In the genomic region with DNA sequence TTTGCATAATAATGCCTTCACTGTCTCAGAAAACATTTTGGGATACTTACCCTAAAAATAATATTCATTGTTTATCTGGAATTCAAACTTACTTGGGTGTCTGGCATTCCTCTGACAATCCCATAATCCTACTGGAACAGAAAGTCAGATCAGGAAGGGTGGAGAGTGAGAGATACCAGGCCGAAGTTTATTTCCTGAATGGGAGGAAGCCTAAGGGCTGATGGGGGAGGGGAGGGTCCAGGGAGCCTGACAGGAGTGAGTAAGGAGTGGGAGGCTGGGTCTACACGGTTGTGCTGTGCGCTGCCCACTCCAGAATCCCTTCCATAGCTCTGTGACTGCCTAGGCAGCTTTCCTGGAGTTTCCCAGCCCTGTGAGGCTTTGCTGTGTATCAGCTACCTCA, we compare ENCODE assay signal across 16 mouse cellular contexts. TPM values are rescaled to one million over a fixed set of nuclear protein-coding genes. Genes with fewer than 3 reads are reported as not detected.
A peak's percentile ranks its signal among the peaks of the same experiment; 100 is the strongest.
DNase-seq lines count a peak whose midpoint lies in the region; ATAC-seq and TF ChIP-seq lines count a peak whose summit lies in the region.
"Had no signal": no experiment of that assay in that cellular context is flagged by ENCODE, and none has a peak within 500 bp of the region (broad histone marks: within the 10 kb centered on the region; RNA-seq: fewer than 3 reads in every experiment).

No protein-coding gene starts in this region.

- no peak overlapping the region for H3K9ac ChIP-seq in hindbrain, embryonic 11.5 days (ENCODE audit: low read depth, low read length)
- no peak overlapping the region for H3K9ac ChIP-seq in liver, embryonic 16.5 days (ENCODE audit: low read depth, low read length)
- H3K9ac ChIP-seq in midbrain, embryonic 15.5 days, result no peak overlapping the region
- H3K9ac ChIP-seq: midbrain, embryonic 12.5 days; neural tube, embryonic 13.5 days had no signal

- no peak for ATAC-seq in hindbrain, embryonic 11.5 days (ENCODE audit: low FRiP score)
- ATAC-seq in liver, embryonic 16.5 days (ENCODE audit: low read depth), result 0 out of 2 replicates have a peak, but pooled peaks have one; percentile 16
- ATAC-seq in midbrain, embryonic 15.5 days (replicated peaks), result no peak
- ATAC-seq: forebrain, embryonic 14.5 days had no signal

- 62% methylated on average over 3 of the region's 3 CpGs for WGBS in hindbrain, embryonic 10.5 days
- WGBS in hindbrain, embryonic 11.5 days, result 66% methylated on average over 3 of the region's 3 CpGs
- WGBS in embryonic facial prominence, embryonic 10.5 days, result 42% methylated on average over 3 of the region's 3 CpGs
- 32% methylated on average over 3 of the region's 3 CpGs for WGBS in liver, embryonic 16.5 days (ENCODE audit: insufficient replicate concordance)
- 55% methylated on average over 3 of the region's 3 CpGs for WGBS in midbrain, embryonic 15.5 days

- H3K4me2 ChIP-seq in hindbrain, embryonic 11.5 days (replicated peaks; ENCODE audit: low read depth, low read length), result no peak overlapping the region
- no peak overlapping the region for H3K4me2 ChIP-seq in liver, embryonic 16.5 days (ENCODE audit: low read depth, low read length)
- H3K4me2 ChIP-seq in midbrain, embryonic 15.5 days, result no peak overlapping the region
- H3K4me2 ChIP-seq: midbrain, embryonic 12.5 days; neural tube, embryonic 13.5 days had no signal

- H3K4me3 ChIP-seq in hindbrain, embryonic 10.5 days, result no peak overlapping the region
- H3K4me3 ChIP-seq in hindbrain, embryonic 11.5 days (ENCODE audit: low read depth, low read length), result no peak overlapping the region
- H3K4me3 ChIP-seq in E14TG2a.4 (replicated peaks; ENCODE audit: low read length), result peak overlapping the region; percentile 14
- H3K4me3 ChIP-seq in embryonic facial prominence, embryonic 10.5 days, result no peak overlapping the region
- H3K4me3 ChIP-seq in liver, embryonic 16.5 days (ENCODE audit: low read depth, low read length), result no peak overlapping the region
- no peak overlapping the region for H3K4me3 ChIP-seq in midbrain, embryonic 15.5 days
- H3K4me3 ChIP-seq: midbrain, embryonic 12.5 days; neural tube, embryonic 13.5 days had no signal

- TF ChIP-seq CTCF in E14TG2a.4 (conservative IDR thresholded peaks at IDR 0.05; ENCODE audit: low read length), result no peak

- H3K27ac ChIP-seq in hindbrain, embryonic 10.5 days, result peak overlapping the region; percentile 59; the same call in 1 of the 2 replicates
- H3K27ac ChIP-seq in hindbrain, embryonic 11.5 days (ENCODE audit: low read depth, low read length), result no peak overlapping the region
- 0 out of 2 replicates have a peak overlapping the region, but pooled peaks have one; percentile 40 for H3K27ac ChIP-seq in embryonic facial prominence, embryonic 10.5 days (replicated peaks)
- no peak overlapping the region for H3K27ac ChIP-seq in liver, embryonic 16.5 days (ENCODE audit: low read length)
- no peak overlapping the region for H3K27ac ChIP-seq in midbrain, embryonic 15.5 days
- H3K27ac ChIP-seq: kidney, postnatal 0 days; midbrain, embryonic 12.5 days; neural tube, embryonic 13.5 days had no signal

- no peaks in the 10 kb centered on the region for H3K36me3 ChIP-seq in hindbrain, embryonic 10.5 days
- no peaks in the 10 kb centered on the region for H3K36me3 ChIP-seq in hindbrain, embryonic 11.5 days (ENCODE audit: control insufficient read depth, insufficient read depth, low read length)
- H3K36me3 ChIP-seq in E14TG2a.4 (ENCODE audit: insufficient read depth, low read length), result no peaks in the 10 kb centered on the region
- no peaks in the 10 kb centered on the region for H3K36me3 ChIP-seq in embryonic facial prominence, embryonic 10.5 days (replicated peaks)
- H3K36me3 ChIP-seq in liver, embryonic 16.5 days (ENCODE audit: control insufficient read depth, insufficient read depth), result no peaks in the 10 kb centered on the region
- H3K36me3 ChIP-seq in midbrain, embryonic 15.5 days (replicated peaks), result no peaks in the 10 kb centered on the region
- H3K36me3 ChIP-seq: midbrain, embryonic 12.5 days; neural tube, embryonic 13.5 days had no signal

- peaks cover 3% of the 10 kb centered on the region; the same call in 1 of the 2 replicates for H3K4me1 ChIP-seq in hindbrain, embryonic 10.5 days (replicated peaks)
- no peaks in the 10 kb centered on the region for H3K4me1 ChIP-seq in hindbrain, embryonic 11.5 days (replicated peaks; ENCODE audit: control insufficient read depth, insufficient read depth, low read length)
- peaks cover 61% of the 10 kb centered on the region for H3K4me1 ChIP-seq in E14TG2a.4 (replicated peaks; ENCODE audit: low read depth, low read length)
- H3K4me1 ChIP-seq in embryonic facial prominence, embryonic 10.5 days, result peaks cover 21% of the 10 kb centered on the region
- H3K4me1 ChIP-seq in liver, embryonic 16.5 days (ENCODE audit: control insufficient read depth, low read depth, low read length), result peaks cover 17% of the 10 kb centered on the region
- H3K4me1 ChIP-seq in midbrain, embryonic 15.5 days, result no peaks in the 10 kb centered on the region
- H3K4me1 ChIP-seq: midbrain, embryonic 12.5 days; neural tube, embryonic 13.5 days had no signal

- H3K9me3 ChIP-seq in hindbrain, embryonic 10.5 days, result no peaks in the 10 kb centered on the region
- H3K9me3 ChIP-seq in hindbrain, embryonic 11.5 days (ENCODE audit: control insufficient read depth, low read length), result no peaks in the 10 kb centered on the region
- H3K9me3 ChIP-seq in E14TG2a.4 (ENCODE audit: low read length), result no peaks in the 10 kb centered on the region
- no peaks in the 10 kb centered on the region for H3K9me3 ChIP-seq in embryonic facial prominence, embryonic 10.5 days
- H3K9me3 ChIP-seq in liver, embryonic 16.5 days (replicated peaks; ENCODE audit: control insufficient read depth, low read length), result no peaks in the 10 kb centered on the region
- H3K9me3 ChIP-seq in midbrain, embryonic 15.5 days, result no peaks in the 10 kb centered on the region
- H3K9me3 ChIP-seq: midbrain, embryonic 12.5 days; neural tube, embryonic 13.5 days had no signal

- no peak for DNase-seq in hindbrain, embryonic 10.5 days (ENCODE audit: low spot score)
- DNase-seq in hindbrain, embryonic 11.5 days (ENCODE audit: low spot score), result no peak
- DNase-seq in embryonic facial prominence, embryonic 10.5 days (ENCODE audit: low spot score), result peak; percentile 21
- DNase-seq in right cerebral cortex, adult 2 months (ENCODE audit: low spot score in 2 of 2), result no peak
- no peak for DNase-seq in spleen, adult 12 weeks (ENCODE audit: low spot score)
- DNase-seq: adrenal gland, postnatal 36 days; cerebellum, adult 2 months; layer of hippocampus, postnatal 36 days; right cerebral cortex, postnatal 14 days had no signal

- H3K27me3 ChIP-seq in hindbrain, embryonic 10.5 days (ENCODE audit: insufficient read depth, poor library complexity, severe bottlenecking), result peaks cover 10% of the 10 kb centered on the region; the same call in 1 of the 2 replicates
- no peaks in the 10 kb centered on the region for H3K27me3 ChIP-seq in hindbrain, embryonic 11.5 days (ENCODE audit: control insufficient read depth, insufficient read depth, low read length)
- no peaks in the 10 kb centered on the region for H3K27me3 ChIP-seq in E14TG2a.4 (ENCODE audit: insufficient read depth, low read length)
- no peaks in the 10 kb centered on the region for H3K27me3 ChIP-seq in embryonic facial prominence, embryonic 10.5 days (replicated peaks; ENCODE audit: low read depth, poor library complexity, severe bottlenecking)
- H3K27me3 ChIP-seq in liver, embryonic 16.5 days (ENCODE audit: control insufficient read depth, insufficient read depth, low read depth, low read length), result no peaks in the 10 kb centered on the region
- no peaks in the 10 kb centered on the region for H3K27me3 ChIP-seq in midbrain, embryonic 15.5 days (replicated peaks)
- H3K27me3 ChIP-seq: midbrain, embryonic 12.5 days had no signal

RNA-seq across cellular contexts. Expression of gene Tmbim1, which starts 4.3 kb away (rescaled TPM):
- 11.6 and 12.6 TPM in 2 replicates for polyA plus RNA-seq in hindbrain, embryonic 10.5 days (2016; fragmentation: Nextera tagmentation; extraction: Ambion mirVana)
- polyA plus RNA-seq in hindbrain, embryonic 11.5 days (2014; fragmentation: Nextera tagmentation; extraction: Ambion mirVana), result 8.6 and 9.1 TPM in 2 replicates
- 12.4 and 12.5 TPM in 2 replicates for polyA plus RNA-seq in embryonic facial prominence, embryonic 10.5 days (2016; fragmentation: Nextera tagmentation; extraction: Ambion mirVana)
- 16.5 and 18.8 TPM in 2 replicates for polyA plus RNA-seq in liver, embryonic 16.5 days (2015; fragmentation: Nextera tagmentation; extraction: Ambion mirVana)
- polyA plus RNA-seq in midbrain, embryonic 15.5 days (2015; fragmentation: Nextera tagmentation; extraction: Ambion mirVana), result 7.5 and 9.4 TPM in 2 replicates

RNA-seq across cellular contexts. Expression of gene Pnkd, which starts 25.0 kb away (rescaled TPM):
- 111 and 120 TPM in 2 replicates for polyA plus RNA-seq in hindbrain, embryonic 10.5 days (2016; fragmentation: Nextera tagmentation; extraction: Ambion mirVana)
- 85.4 and 99.4 TPM in 2 replicates for polyA plus RNA-seq in hindbrain, embryonic 11.5 days (2014; fragmentation: Nextera tagmentation; extraction: Ambion mirVana)
- 108 and 109 TPM in 2 replicates for polyA plus RNA-seq in embryonic facial prominence, embryonic 10.5 days (2016; fragmentation: Nextera tagmentation; extraction: Ambion mirVana)
- 34.0 and 37.5 TPM in 2 replicates for polyA plus RNA-seq in liver, embryonic 16.5 days (2015; fragmentation: Nextera tagmentation; extraction: Ambion mirVana)
- 114 and 117 TPM in 2 replicates for polyA plus RNA-seq in midbrain, embryonic 15.5 days (2015; fragmentation: Nextera tagmentation; extraction: Ambion mirVana)

RNA-seq across cellular contexts. Expression of gene Aamp, which starts 25.2 kb away (rescaled TPM):
- 238 and 248 TPM in 2 replicates for polyA plus RNA-seq in hindbrain, embryonic 10.5 days (2016; fragmentation: Nextera tagmentation; extraction: Ambion mirVana)
- polyA plus RNA-seq in hindbrain, embryonic 11.5 days (2014; fragmentation: Nextera tagmentation; extraction: Ambion mirVana), result 189 and 198 TPM in 2 replicates
- 259 and 262 TPM in 2 replicates for polyA plus RNA-seq in embryonic facial prominence, embryonic 10.5 days (2016; fragmentation: Nextera tagmentation; extraction: Ambion mirVana)
- 95.6 and 97.5 TPM in 2 replicates for polyA plus RNA-seq in liver, embryonic 16.5 days (2015; fragmentation: Nextera tagmentation; extraction: Ambion mirVana)
- polyA plus RNA-seq in midbrain, embryonic 15.5 days (2015; fragmentation: Nextera tagmentation; extraction: Ambion mirVana), result 217 and 229 TPM in 2 replicates

RNA-seq across cellular contexts. Expression of gene Gpbar1, which starts 31.4 kb away (rescaled TPM):
- 0.15 and 0.24 TPM in 2 replicates for polyA plus RNA-seq in hindbrain, embryonic 10.5 days (2016; fragmentation: Nextera tagmentation; extraction: Ambion mirVana)
- polyA plus RNA-seq in hindbrain, embryonic 11.5 days (2014; fragmentation: Nextera tagmentation; extraction: Ambion mirVana), result 0.32 TPM in 1 of 2 replicates, not detected in the other
- 0.41 and 0.70 TPM in 2 replicates for polyA plus RNA-seq in embryonic facial prominence, embryonic 10.5 days (2016; fragmentation: Nextera tagmentation; extraction: Ambion mirVana)
- polyA plus RNA-seq in liver, embryonic 16.5 days (2015; fragmentation: Nextera tagmentation; extraction: Ambion mirVana), result 0.36 and 0.39 TPM in 2 replicates
- 0.15 and 0.17 TPM in 2 replicates for polyA plus RNA-seq in midbrain, embryonic 15.5 days (2015; fragmentation: Nextera tagmentation; extraction: Ambion mirVana)
- polyA plus RNA-seq: cerebellum, adult 2 months; midbrain, embryonic 12.5 days; neural tube, embryonic 13.5 days had no signal

RNA-seq across cellular contexts. Expression of gene Catip, which starts 52.1 kb away (rescaled TPM):
- polyA plus RNA-seq in hindbrain, embryonic 10.5 days (2016; fragmentation: Nextera tagmentation; extraction: Ambion mirVana), result 0.37 and 1.4 TPM in 2 replicates
- polyA plus RNA-seq in hindbrain, embryonic 11.5 days (2014; fragmentation: Nextera tagmentation; extraction: Ambion mirVana), result 1.1 TPM in 2 replicates
- 0.22 and 0.28 TPM in 2 replicates for polyA plus RNA-seq in embryonic facial prominence, embryonic 10.5 days (2016; fragmentation: Nextera tagmentation; extraction: Ambion mirVana)
- 0.05 and 0.08 TPM in 2 replicates for polyA plus RNA-seq in liver, embryonic 16.5 days (2015; fragmentation: Nextera tagmentation; extraction: Ambion mirVana)
- polyA plus RNA-seq in midbrain, embryonic 15.5 days (2015; fragmentation: Nextera tagmentation; extraction: Ambion mirVana), result 0.68 and 1.9 TPM in 2 replicates

Comparison
In these comparisons a context has a peak if more than half of its experiments do, and no peak if none do; other contexts are left out.
1. H3K27ac ChIP-seq: peak in hindbrain, embryonic 10.5 days (single experiment) and embryonic facial prominence, embryonic 10.5 days (single experiment); none in hindbrain, embryonic 11.5 days (single experiment), liver, embryonic 16.5 days (single experiment) and midbrain, embryonic 15.5 days (single experiment).